Mouse (Mus musculus) brain, embryonic 14.5 days (tissue): ENCODE data around the gene Sirt7.

ENCODE experiments used
- CTCF ChIP-seq: fragments of 200-500 bp; IDR thresholded peaks from 2 replicates; pipeline ENCODE4 v1.5.1; 2012; ENCODE audit warnings: inconsistent platforms, mild to moderate bottlenecking, moderate library complexity, borderline replicate concordance; ENCODE audit not compliant: insufficient read depth, insufficient read length; ENCODE audit errors: extremely low read depth
- POLR2A ChIP-seq: fragments of 200-500 bp; IDR thresholded peaks from 2 replicates; pipeline ENCODE4 v1.6.1; 2012; ENCODE audit warnings: mild to moderate bottlenecking, inconsistent platforms, borderline replicate concordance; ENCODE audit not compliant: poor library complexity, insufficient read depth, insufficient read length, severe bottlenecking; ENCODE audit errors: extremely low read depth

DNA sequence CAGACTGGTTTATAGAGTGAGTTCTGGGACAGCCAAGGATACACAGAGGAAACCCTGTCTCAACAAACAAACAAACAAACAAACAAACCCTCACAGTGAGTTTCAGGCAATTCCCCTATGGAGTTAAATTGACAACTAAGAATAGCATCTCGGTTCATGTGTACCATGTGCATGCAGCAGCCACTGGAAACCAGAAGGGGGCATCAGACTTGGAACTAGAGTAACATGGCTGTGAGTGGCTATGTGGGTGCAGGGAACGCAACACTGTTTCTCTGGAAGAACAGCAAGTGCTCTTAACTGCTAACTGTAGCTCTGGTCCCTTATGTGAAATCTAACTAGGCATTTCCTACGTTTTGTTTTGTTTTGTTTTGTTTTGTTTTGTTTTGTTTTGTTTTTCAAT, 26.8 kb upstream of the Sirt7 start:
- TF ChIP-seq CTCF (peak; percentile 16; the same call in 1 of the 2 replicates), POLR2A (no peak)
